Mouse (Mus musculus) liver, postnatal 0 days (tissue): ENCODE measurements at regions not wholly inside any gene's neighbourhood (a gene's known extent, or its start where the extent isn't known, plus 50 kb on each side); places are given as distances from the start of the nearest gene placed in this dataset.

Experiments used
- ATAC-seq: fragments of 200-750 bp; cut with Nextera tagmentation; 2 replicates; pipeline ENCODE4 v1.8.0; 2017; ENCODE audit warnings: mild to moderate bottlenecking, moderate library complexity
- DNase-seq: peaks from one replicate; pipeline ENCODE4 v3.0.0-alpha.2; 2016
- H3K27ac ChIP-seq: fragments of 300-500 bp; sonication (generic); 2 replicates; pipeline ENCODE4 v1.5.1; 2014; ENCODE audit warnings: antibody characterized with exemption, moderate library complexity, mild to moderate bottlenecking, low read depth
- H3K27me3 ChIP-seq: fragments of 300-500 bp; sonication (generic); 2 replicates; pipeline ENCODE4 v1.6.1; 2014; ENCODE audit warnings: low read length, control low read depth, mixed read lengths; ENCODE audit not compliant: insufficient read depth
- H3K36me3 ChIP-seq: fragments of 300-500 bp; sonication (generic); replicated peaks from 2 replicates; pipeline ENCODE4 v1.6.1; 2014; ENCODE audit warnings: mild to moderate bottlenecking, control low read depth, low read length, moderate library complexity, mixed read lengths; ENCODE audit not compliant: insufficient read depth
- H3K4me1 ChIP-seq: fragments of 300-500 bp; sonication (generic); 2 replicates; pipeline ENCODE4 v1.6.1; 2014; ENCODE audit warnings: antibody characterized with exemption, mild to moderate bottlenecking, control low read depth; ENCODE audit not compliant: insufficient read depth
- H3K4me2 ChIP-seq: fragments of 300-500 bp; sonication (generic); 2 replicates; pipeline ENCODE4 v1.6.1; 2014; ENCODE audit warnings: low read depth, mild to moderate bottlenecking, low read length, moderate library complexity, mixed read lengths
- H3K4me3 ChIP-seq: fragments of 300-500 bp; sonication (generic); 2 replicates; pipeline ENCODE4 v1.5.1; 2014; ENCODE audit warnings: low read depth, low read length
- H3K9ac ChIP-seq: fragments of 300-500 bp; sonication (generic); replicated peaks from 2 replicates; pipeline ENCODE4 v1.6.1; 2014; ENCODE audit warnings: mild to moderate bottlenecking, moderate library complexity
- H3K9me3 ChIP-seq: fragments of 300-500 bp; sonication (generic); 2 replicates; pipeline ENCODE4 v1.6.1; 2016; ENCODE audit warnings: mild to moderate bottlenecking, control low read depth, low read length, mixed read lengths
- CTCF ChIP-seq: sonication (generic); IDR thresholded peaks from 2 replicates; pipeline ENCODE4 v1.5.1; 2016; ENCODE audit warnings: antibody characterized with exemption, low read depth
- EP300 ChIP-seq: IDR thresholded peaks from 2 replicates; pipeline ENCODE4 v1.6.1; 2016; ENCODE audit warnings: antibody characterized with exemption, low read depth, mild to moderate bottlenecking
- WGBS: fragments of 180-500 bp; shearing (Covaris S2); extraction: QIAGEN DNeasy Blood & Tissue Kit; methylation state at CpG from one replicate; pipeline ENCODE4 v1.1.7; 2014; ENCODE audit not compliant: insufficient replicate concordance; 5-methylcytosine and 5-hydroxymethylcytosine counted together

GRCm38 (mm10) chr4:97028938-97029337 is 154.0 kb downstream of the Gm10192 start:
- ATAC-seq = peak; percentile 66; the same call in 1 of the 2 replicates
- DNase-seq = no peak
- H3K27me3 ChIP-seq = no peaks in the 10 kb centered on the region

DNA sequence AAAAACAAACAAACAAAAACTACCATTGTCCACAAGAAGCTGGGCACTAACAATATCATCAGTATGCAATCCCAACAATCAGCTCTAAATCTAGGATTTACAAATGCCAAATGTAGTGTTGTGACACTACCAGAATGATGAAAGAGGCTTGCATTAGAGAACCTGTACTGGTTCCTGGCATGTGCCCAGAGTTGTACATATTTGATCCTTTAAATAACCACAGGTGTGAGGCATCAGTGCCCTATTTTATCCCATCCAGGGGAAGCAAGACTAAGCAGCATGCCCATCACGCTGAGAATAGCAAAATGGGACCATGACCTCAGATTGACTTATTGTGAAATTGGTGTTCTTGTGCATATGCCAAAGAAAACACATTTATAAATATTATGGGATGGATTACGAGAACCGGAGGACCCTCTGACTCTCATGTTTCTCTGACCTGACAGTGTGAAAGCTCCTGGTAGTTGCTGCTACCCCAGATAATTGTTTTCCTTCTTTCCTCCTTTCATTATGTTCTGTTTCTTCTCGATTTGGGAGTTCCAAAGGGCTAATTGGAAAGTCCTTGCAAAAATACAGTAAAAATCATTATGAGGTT is 157.4 kb downstream of the Gm10192 start:
- DNase-seq (no peak), ATAC-seq (peak; percentile 55; the same call in 1 of the 2 replicates)
- Histone ChIP-seq H3K27ac (no peak overlapping the region), H3K4me1 (no peaks in the 10 kb centered on the region), H3K9ac (no peak overlapping the region), H3K36me3 (no peaks in the 10 kb centered on the region), H3K9me3 (no peaks in the 10 kb centered on the region), H3K4me3 (no peak overlapping the region), H3K27me3 (no peaks in the 10 kb centered on the region), H3K4me2 (no peak overlapping the region)
- TF ChIP-seq EP300 (no peak), CTCF (no peak)
- WGBS = 53% methylated on average over 4 of the region's 4 CpGs

More at GRCm38 (mm10) chr4:97028938-97029337, 154.0 kb downstream of the Gm10192 start:
- no peaks in the 10 kb centered on the region for H3K4me1 ChIP-seq
- no peak overlapping the region for H3K4me2 ChIP-seq
- no peaks in the 10 kb centered on the region for H3K9me3 ChIP-seq
- H3K4me3 ChIP-seq = no peak overlapping the region
- TF ChIP-seq CTCF (no peak), EP300 (no peak)
- H3K9ac ChIP-seq = no peak overlapping the region
- H3K36me3 ChIP-seq = no peaks in the 10 kb centered on the region
- H3K27ac ChIP-seq = no peak overlapping the region

DNA sequence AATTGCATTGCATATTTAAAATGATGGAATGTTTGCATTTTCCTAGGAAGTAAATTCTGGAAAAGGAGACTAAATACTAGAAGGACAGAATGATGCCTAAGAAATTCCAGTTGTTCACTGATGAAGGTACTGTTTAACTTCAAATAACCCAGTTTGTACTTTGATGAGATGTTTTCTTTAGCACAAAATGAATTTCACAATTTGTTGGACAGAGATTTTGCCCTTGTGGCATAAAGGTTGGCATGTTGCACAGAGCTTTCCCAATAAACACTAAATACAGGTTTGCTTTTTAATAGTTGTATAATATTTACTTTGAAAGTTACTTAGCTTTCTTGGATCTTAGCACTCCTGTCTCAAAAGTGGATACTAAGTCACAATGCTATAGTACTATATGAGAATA is 181.6 kb downstream of the Gm10192 start:
- Histone ChIP-seq H3K4me3 (no peak overlapping the region), H3K9me3 (no peaks in the 10 kb centered on the region), H3K36me3 (no peaks in the 10 kb centered on the region), H3K4me1 (no peaks in the 10 kb centered on the region), H3K27me3 (no peaks in the 10 kb centered on the region), H3K27ac (no peak overlapping the region), H3K4me2 (no peak overlapping the region), H3K9ac (no peak overlapping the region)
- DNase-seq = no peak
- no peak for ATAC-seq
- TF ChIP-seq EP300 = no peak
- no peak for TF ChIP-seq CTCF

- no peak overlapping the region for H3K27ac ChIP-seq
- DNase-seq (no peak), ATAC-seq (no peak)
- no peak overlapping the region for H3K4me2 ChIP-seq
- H3K36me3 ChIP-seq = no peaks in the 10 kb centered on the region
- no peaks in the 10 kb centered on the region for H3K4me1 ChIP-seq
- TF ChIP-seq CTCF (no peak), EP300 (no peak)
- no peak overlapping the region for H3K9ac ChIP-seq
- H3K4me3 ChIP-seq = no peak overlapping the region
- no peaks in the 10 kb centered on the region for H3K27me3 ChIP-seq
- H3K9me3 ChIP-seq = no peaks in the 10 kb centered on the region
- 81% methylated on average over 2 of the region's 2 CpGs for WGBS
Observed at GRCm38 (mm10) chr4:96980311-96980710, 195.3 kb upstream of the Gm12695 start.

GRCm38 (mm10) chr4:96979876-96980275 is 194.9 kb upstream of the Gm12695 start:
- Histone ChIP-seq H3K9ac (no peak overlapping the region), H3K27me3 (no peaks in the 10 kb centered on the region), H3K4me2 (no peak overlapping the region), H3K9me3 (no peaks in the 10 kb centered on the region), H3K36me3 (no peaks in the 10 kb centered on the region), H3K27ac (no peak overlapping the region), H3K4me3 (no peak overlapping the region), H3K4me1 (no peaks in the 10 kb centered on the region)
- DNase-seq (no peak), ATAC-seq (no peak)
- TF ChIP-seq CTCF (no peak), EP300 (no peak)
- 71% methylated on average over 3 of the region's 3 CpGs for WGBS

DNA sequence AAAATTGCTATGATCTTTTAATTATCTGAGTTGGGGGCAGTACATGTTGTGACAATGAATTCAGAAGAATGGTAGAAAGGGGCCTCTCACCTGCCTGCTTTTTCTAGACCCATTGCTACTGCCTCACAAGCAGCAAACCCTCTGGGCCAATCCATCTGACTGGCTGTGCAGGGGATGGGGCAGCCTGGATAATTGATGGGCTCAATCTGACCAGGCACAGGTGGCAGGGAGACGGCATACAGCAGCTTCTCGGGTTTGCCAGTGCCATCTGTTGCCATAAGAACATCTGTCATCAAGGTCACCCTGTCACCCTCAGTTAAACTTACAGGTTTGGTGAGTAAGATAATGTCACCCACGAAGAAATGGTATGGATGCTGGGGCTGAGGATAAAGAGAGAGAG is 189.9 kb upstream of the Gm12695 start:
- H3K36me3 ChIP-seq = no peaks in the 10 kb centered on the region
- no peak for TF ChIP-seq CTCF
- TF ChIP-seq EP300 = no peak
- ATAC-seq (no peak), DNase-seq (no peak)
- no peak overlapping the region for H3K9ac ChIP-seq
- no peaks in the 10 kb centered on the region for H3K9me3 ChIP-seq
- WGBS = 44% methylated on average over 3 of the region's 3 CpGs
- H3K27ac ChIP-seq = no peak overlapping the region
- H3K27me3 ChIP-seq = no peaks in the 10 kb centered on the region
- no peak overlapping the region for H3K4me3 ChIP-seq
- H3K4me2 ChIP-seq = no peak overlapping the region
- no peaks in the 10 kb centered on the region for H3K4me1 ChIP-seq

DNA sequence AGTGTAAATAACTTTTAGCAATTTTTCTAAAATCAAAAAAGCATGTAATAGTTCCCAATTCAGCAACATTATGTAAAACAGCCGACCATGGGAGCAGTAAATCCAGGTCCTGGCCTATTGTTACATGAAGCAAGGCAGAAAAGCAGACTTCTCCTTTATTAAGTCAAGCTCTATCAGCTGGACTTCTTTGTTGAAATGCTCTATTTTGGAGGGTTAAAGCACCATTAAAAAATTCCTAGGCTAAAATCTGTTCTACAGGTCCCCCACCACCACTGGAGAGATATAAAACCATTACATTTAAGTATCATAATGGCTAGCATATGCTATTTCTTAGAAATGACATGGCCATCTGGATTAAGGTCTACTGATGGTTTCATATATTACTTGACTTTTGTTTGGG is 188.8 kb upstream of the Gm12695 start:
- WGBS = 46% methylated on average over 1 of the region's 1 CpGs

More for the DNA sequence above, 188.8 kb upstream of the Gm12695 start:
- Histone ChIP-seq H3K4me1 (no peaks in the 10 kb centered on the region), H3K4me3 (no peak overlapping the region), H3K9me3 (no peaks in the 10 kb centered on the region), H3K27me3 (no peaks in the 10 kb centered on the region), H3K9ac (no peak overlapping the region), H3K36me3 (no peaks in the 10 kb centered on the region), H3K27ac (no peak overlapping the region), H3K4me2 (no peak overlapping the region)
- ATAC-seq (no peak), DNase-seq (no peak)
- TF ChIP-seq EP300 = no peak
- TF ChIP-seq CTCF = no peak
